Mouse (Mus musculus): ENCODE data around the gene Gfod1.

Gene Gfod1

GRCm38 (mm10) chr13:43300366-43300765, 3.6 kb downstream of the Gfod1 start:
- in situ Hi-C loops (cut with MboI, MseI) = loop anchor here (5.0 kb wide), 1 partner anchor 38 kb away; no protein-coding TSS in a partner anchor

GRCm38 (mm10) chr13:43299171-43299570, 4.8 kb downstream of the Gfod1 start:
- in situ Hi-C loops (cut with MboI, MseI) = no loop called here

GRCm38 (mm10) chr13:43297526-43297925, 6.4 kb downstream of the Gfod1 start:
- in situ Hi-C loops (cut with MboI, MseI) = no loop called here

- in situ Hi-C loops (cut with MboI, MseI) = no loop called here
Measured at GRCm38 (mm10) chr13:43296140-43296805, 7.7 kb downstream of the Gfod1 start.

- in situ Hi-C loops (cut with MboI, MseI) = no loop called here
Measured at GRCm38 (mm10) chr13:43295684-43296083, 8.3 kb downstream of the Gfod1 start.

GRCm38 (mm10) chr13:43294957-43295590, 8.9 kb downstream of the Gfod1 start:
- in situ Hi-C loops (cut with MboI, MseI) = no loop called here

GRCm38 (mm10) chr13:43292892-43293291, 11.1 kb downstream of the Gfod1 start:
- in situ Hi-C loops (cut with MboI, MseI) = no loop called here

- in situ Hi-C loops (cut with MboI, MseI) = no loop called here
Measured at GRCm38 (mm10) chr13:43289076-43289475, 14.9 kb downstream of the Gfod1 start.

- in situ Hi-C loops (cut with MboI, MseI) = no loop called here
Measured at GRCm38 (mm10) chr13:43288444-43288843, 15.5 kb downstream of the Gfod1 start.

GRCm38 (mm10) chr13:43288026-43288425, 15.9 kb downstream of the Gfod1 start:
- in situ Hi-C loops (cut with MboI, MseI) = no loop called here

- in situ Hi-C loops (cut with MboI, MseI) = no loop called here
Measured at GRCm38 (mm10) chr13:43286836-43287235, 17.1 kb downstream of the Gfod1 start.

GRCm38 (mm10) chr13:43284711-43285151, 19.2 kb downstream of the Gfod1 start:
- in situ Hi-C loops (cut with MboI, MseI) = no loop called here

GRCm38 (mm10) chr13:43273906-43274305, 30.1 kb downstream of the Gfod1 start:
- in situ Hi-C loops (cut with MboI, MseI) = loop anchor here (25.0 kb wide), 2 partner anchors 1038 to 1612 kb away; no protein-coding TSS in a partner anchor

GRCm38 (mm10) chr13:43272303-43273135, 31.5 kb downstream of the Gfod1 start:
- in situ Hi-C loops (cut with MboI, MseI) = loop anchor here (25.0 kb wide), 2 partner anchors 1040 to 1610 kb away; no protein-coding TSS in a partner anchor

- in situ Hi-C loops (cut with MboI, MseI) = loop anchor here (25.0 kb wide), 2 partner anchors 1041 to 1609 kb away; no protein-coding TSS in a partner anchor
Measured at GRCm38 (mm10) chr13:43271481-43271880, 32.5 kb downstream of the Gfod1 start.

GRCm38 (mm10) chr13:43270220-43270597, 33.8 kb downstream of the Gfod1 start:
- in situ Hi-C loops (cut with MboI, MseI) = loop anchor here (25.0 kb wide), 2 partner anchors 1042 to 1608 kb away; no protein-coding TSS in a partner anchor

- in situ Hi-C loops (cut with MboI, MseI) = loop anchor here (25.0 kb wide), 2 partner anchors 1043 to 1607 kb away; no protein-coding TSS in a partner anchor
Measured at GRCm38 (mm10) chr13:43269460-43270219, 34.3 kb downstream of the Gfod1 start.

- in situ Hi-C loops (cut with MboI, MseI) = loop anchor here (25.0 kb wide), 2 partner anchors 1044 to 1606 kb away; no protein-coding TSS in a partner anchor
Measured at GRCm38 (mm10) chr13:43268539-43269327, 35.2 kb downstream of the Gfod1 start.

- in situ Hi-C loops (cut with MboI, MseI) = loop anchor here (25.0 kb wide), 2 partner anchors 1044 to 1606 kb away; no protein-coding TSS in a partner anchor
Measured at GRCm38 (mm10) chr13:43267902-43268301, 36.1 kb downstream of the Gfod1 start.

- in situ Hi-C loops (cut with MboI, MseI) = loop anchor here (25.0 kb wide), 2 partner anchors 1045 to 1605 kb away; no protein-coding TSS in a partner anchor
Measured at GRCm38 (mm10) chr13:43267216-43267615, 36.8 kb downstream of the Gfod1 start.
